Mouse (Mus musculus) heart, postnatal 25 days (tissue): ENCODE results near the gene Ugt1a6b. TPM values are rescaled to one million over a fixed set of nuclear protein-coding genes. Genes with fewer than 3 reads are reported as not detected.

ENCODE experiments used
- DNase-seq: peaks from one replicate; pipeline ENCODE4 v3.0.0; 2022; ENCODE audit warnings: low spot score
- intact Hi-C: fragments of 180-260 bp; cut with DNase I; formaldehyde crosslinking; loops from one replicate; pipeline ENCODE4 v1.15.1; 2025
- total RNA-seq, 2 experiments: library from RNA; stranded (reverse); gene quantifications; 2 replicates each; pipeline ENCODE4 v1.2.3; 2021

Ugt1a6b gene
- total RNA-seq, 2 experiments from 2014 or later = 0.57 to 0.67 TPM

GRCm38 (mm10) chr1:88179657-88180056 is 76.6 kb downstream of the Ugt1a6b start:
- intact Hi-C loops = no loop called here
- no peak for DNase-seq

DNA sequence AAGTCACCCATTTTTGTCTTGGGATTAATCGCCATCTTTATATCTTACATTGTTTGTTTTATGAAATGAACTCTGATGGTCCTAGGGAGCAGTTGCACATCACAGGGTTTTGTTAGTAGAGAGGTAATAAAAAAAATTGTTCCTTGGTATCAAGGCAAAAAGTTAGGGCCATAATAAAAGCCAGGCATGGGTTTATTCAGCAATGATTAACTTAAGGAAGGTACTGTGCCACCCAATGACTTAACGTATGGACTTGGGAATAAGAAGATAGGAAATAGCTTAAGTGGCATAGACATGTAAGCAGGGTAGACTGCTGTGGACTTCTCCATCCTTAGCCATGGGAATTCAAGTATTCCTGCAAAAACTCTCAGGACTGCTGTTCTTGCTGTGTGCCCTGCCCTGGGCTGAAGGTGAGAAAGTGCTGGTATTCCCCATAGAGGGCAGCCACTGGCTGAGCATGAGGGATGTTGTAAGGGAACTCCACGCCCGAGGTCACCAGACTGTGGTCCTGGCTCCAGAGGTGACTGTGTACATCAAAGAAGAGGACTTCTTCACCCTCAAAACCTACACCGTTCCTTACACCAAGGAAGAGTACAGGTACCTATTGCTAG is 83.4 kb downstream of the Ugt1a6b start:
- intact Hi-C loops = no loop called here
- DNase-seq = no peak

DNA sequence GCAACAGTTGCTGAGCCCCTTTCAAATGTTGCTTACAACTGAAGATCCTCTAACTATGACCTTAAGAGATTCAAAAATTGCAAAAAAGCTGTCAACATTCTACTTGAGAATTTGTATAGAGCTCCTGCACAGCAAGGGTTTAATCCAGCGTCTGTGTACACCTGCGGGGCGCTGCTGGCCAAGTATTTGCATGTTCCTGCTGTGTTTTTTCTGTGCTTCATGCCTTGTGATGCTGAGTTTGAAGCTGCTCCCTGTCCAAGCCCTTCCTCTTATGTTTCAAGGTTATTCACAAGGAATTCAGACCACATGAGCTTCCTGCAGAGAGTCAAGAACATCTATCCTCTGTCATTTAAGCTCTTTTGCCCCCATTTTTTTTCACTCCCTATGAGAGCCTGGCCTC is 89.1 kb downstream of the Ugt1a6b start:
- intact Hi-C loops = no loop called here
- no peak for DNase-seq

DNA sequence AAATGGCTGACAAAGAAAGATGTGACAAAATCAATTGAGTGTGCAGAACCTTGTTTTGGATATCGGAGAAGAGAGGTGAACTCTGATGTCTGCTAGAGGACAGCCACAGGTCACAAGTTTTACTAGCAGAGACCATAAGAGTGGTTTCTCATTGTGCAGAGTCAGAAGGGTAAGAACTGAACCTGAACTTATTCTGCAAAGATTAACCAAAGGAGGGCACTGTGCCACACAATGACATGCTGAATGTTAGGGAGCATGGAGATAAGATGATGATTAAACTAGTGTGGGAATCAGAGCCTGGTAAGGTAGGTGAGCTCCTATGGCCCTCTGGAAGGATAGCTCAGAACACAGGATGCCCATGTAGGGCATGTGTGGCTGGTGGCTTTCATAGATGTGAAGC is 92.6 kb downstream of the Ugt1a6b start:
- intact Hi-C loops = no loop called here
- no peak for DNase-seq

DNA sequence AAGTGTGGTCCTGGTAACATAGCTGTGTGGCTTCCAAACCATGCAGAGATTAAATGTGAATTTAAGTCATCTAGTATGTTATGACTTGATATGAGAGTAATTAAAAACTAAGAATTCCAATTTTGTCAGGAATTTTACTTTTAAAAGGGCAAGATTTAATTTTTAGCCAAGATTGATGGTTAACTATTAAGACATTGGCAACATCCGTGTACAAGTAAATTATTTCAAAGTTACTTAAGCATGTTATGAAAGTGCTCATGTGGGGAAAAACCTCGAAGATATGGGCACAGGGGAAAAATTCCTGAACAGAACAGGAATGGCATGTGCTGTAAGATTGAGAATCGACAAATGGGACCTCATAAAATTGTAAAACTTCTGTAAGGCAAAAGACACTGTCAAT is 94.4 kb downstream of the Ugt1a6b start:
- DNase-seq = no peak
- intact Hi-C loops = no loop called here

DNA sequence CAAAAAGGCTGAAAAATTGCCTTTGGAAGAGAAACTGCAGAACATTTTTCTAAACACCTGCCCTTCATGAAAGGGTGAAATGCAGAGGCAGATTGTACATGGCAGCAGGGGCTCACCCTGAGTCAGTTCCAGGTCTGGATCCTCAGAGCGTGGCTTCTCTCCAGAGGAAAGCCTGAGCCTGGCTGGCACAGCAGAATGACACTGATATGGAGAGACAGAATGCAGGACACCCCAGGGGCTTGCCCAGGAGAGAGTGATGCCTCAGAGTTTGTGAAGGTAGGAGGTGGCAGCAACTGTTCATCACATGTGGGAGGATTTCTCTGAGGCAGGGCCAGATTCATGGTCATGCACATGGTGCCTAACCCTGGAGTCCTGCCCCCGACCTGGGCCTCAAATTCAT is 96.9 kb downstream of the Ugt1a6b start:
- intact Hi-C loops = no loop called here
- DNase-seq = no peak

- intact Hi-C loops = no loop called here
- DNase-seq = no peak
Measured at GRCm38 (mm10) chr1:88200456-88200855, 97.4 kb downstream of the Ugt1a6b start, which contains the start of gene Ugt1a2. Gene Ugt1a2, plus strand, starts transcription at chr1:88200601.

- DNase-seq = no peak
- intact Hi-C loops = no loop called here
Measured at GRCm38 (mm10) chr1:88205294-88205922, 102.4 kb downstream of the Ugt1a6b start, which contains the start of gene Dnajb3. Gene Dnajb3, minus strand, starts transcription at chr1:88205782.

GRCm38 (mm10) chr1:88206843-88207479 is 103.9 kb downstream of the Ugt1a6b start:
- intact Hi-C loops = no loop called here
- DNase-seq = no peak

- intact Hi-C loops = no loop called here
- DNase-seq = no peak
Measured at GRCm38 (mm10) chr1:88211812-88212211, 108.8 kb downstream of the Ugt1a6b start, which contains the start of gene Ugt1a1. Gene Ugt1a1, plus strand, starts transcription at chr1:88211959.

- DNase-seq = no peak
- intact Hi-C loops = no loop called here
Measured at GRCm38 (mm10) chr1:88212341-88213045, 109.4 kb downstream of the Ugt1a6b start.

- intact Hi-C loops = no loop called here
- DNase-seq = no peak
Measured at GRCm38 (mm10) chr1:88213061-88213460, 110.0 kb downstream of the Ugt1a6b start.

GRCm38 (mm10) chr1:88213766-88214461 is 110.9 kb downstream of the Ugt1a6b start:
- intact Hi-C loops = no loop called here

DNA sequence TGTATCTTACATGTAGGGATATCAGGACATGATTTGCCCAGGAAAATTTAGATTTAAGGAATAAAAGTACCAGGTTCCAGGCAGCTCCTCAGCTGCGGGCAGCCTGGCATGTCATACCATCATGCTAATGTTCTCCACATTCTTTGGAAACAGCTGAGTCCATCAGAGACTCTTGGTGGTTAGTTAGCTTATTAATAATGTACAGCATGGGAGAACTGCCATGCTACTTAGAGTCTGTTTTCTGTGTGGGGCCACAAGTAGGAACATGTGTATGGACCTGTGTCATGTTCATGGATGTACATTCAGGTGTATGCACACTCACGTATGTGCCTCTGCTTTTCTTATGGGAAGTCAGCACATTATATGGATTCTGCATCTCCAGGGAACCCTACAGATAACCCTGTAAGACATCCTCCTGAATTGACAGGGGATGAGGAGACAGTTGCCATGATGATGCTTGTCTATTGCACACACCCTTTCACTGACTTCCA is 111.5 kb downstream of the Ugt1a6b start:
- no peak for DNase-seq
- intact Hi-C loops = no loop called here

More at GRCm38 (mm10) chr1:88213766-88214461, 110.9 kb downstream of the Ugt1a6b start:
- no peak for DNase-seq

- no peak for DNase-seq
- intact Hi-C loops = no loop called here
Measured at GRCm38 (mm10) chr1:88215466-88216380, 112.7 kb downstream of the Ugt1a6b start.

DNA sequence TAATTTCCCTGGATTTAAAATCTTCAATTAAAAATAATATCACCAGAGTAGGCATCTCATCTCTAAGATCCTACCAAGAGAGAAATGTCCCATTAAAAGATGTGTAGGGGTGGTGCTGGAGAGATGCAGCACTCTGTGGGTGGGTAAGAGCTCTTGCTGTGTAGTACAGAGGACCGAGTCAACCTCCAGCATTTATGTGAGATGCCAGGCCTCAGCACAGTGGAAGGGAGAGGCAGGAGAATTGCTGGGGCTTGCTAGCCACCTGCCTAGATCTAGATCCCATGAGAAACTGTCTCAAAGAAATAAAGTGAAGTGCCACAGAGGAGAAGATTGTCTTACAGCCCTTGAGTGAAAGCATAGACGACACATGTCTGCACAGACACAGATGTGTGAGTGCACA is 113.5 kb downstream of the Ugt1a6b start:
- intact Hi-C loops = no loop called here
- no peak for DNase-seq

- DNase-seq = no peak
- intact Hi-C loops = no loop called here
Measured at GRCm38 (mm10) chr1:88217144-88217543, 114.1 kb downstream of the Ugt1a6b start.

DNA sequence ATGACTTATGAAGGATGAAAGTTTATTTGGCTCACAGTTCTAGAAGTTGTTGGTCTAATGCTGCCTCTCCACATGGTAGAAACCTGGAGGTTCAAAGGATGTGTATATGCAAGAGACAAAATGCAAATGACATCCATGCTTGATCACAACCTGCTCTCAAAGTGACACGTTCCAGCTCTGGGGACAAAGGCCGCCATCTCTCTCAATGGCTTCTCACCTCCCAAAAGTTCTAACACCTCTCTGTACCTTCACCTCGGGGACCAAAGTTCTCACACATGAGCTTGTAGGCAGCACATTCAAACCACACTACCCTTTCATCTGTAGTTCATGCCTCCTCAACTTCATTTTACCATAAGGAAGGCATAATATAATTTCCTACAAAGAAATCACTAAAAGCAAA is 114.5 kb downstream of the Ugt1a6b start:
- DNase-seq = no peak
- intact Hi-C loops = no loop called here

DNA sequence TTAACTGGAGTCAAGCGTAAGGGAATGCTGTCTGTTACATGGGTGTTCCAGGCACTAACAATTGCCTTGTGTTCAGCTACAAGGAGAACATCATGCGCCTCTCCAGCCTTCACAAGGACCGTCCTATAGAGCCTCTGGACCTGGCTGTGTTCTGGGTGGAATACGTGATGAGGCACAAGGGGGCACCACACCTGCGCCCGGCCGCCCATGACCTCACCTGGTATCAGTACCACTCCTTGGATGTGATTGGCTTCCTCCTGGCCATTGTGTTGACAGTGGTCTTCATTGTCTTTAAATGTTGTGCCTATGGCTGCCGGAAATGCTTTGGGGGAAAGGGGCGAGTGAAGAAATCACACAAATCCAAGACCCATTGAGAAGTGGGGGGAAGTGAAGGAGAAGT is 115.0 kb downstream of the Ugt1a6b start:
- no peak for DNase-seq
- intact Hi-C loops = no loop called here
